Mouse (Mus musculus): ENCODE results near the gene Sppl2b.

GRCm38 (mm10) chr10:80917336-80917778 is 62.3 kb downstream of the Sppl2b start:
- TF ChIP-seq CTCF (IDR thresholded peaks at IDR 0.05; ENCODE audit: borderline replicate concordance, insufficient read depth, low read depth, low read length) (no peak), POLR2A (IDR thresholded peaks at IDR 0.05; ENCODE audit: borderline replicate concordance, insufficient read depth, low read length) (no peak)

Data from cerebellum, adult 2 months (tissue).